Mouse (Mus musculus) heart, embryonic 13.5 days (tissue): ENCODE results near the gene Gnat2. TPM values are rescaled to one million over a fixed set of nuclear protein-coding genes. Genes with fewer than 3 reads are reported as not detected.

Experiments
- ATAC-seq: fragments of 200-750 bp; cut with Nextera tagmentation; 2 replicates; pipeline ENCODE4 v1.8.0; 2017; ENCODE audit warnings: moderate TSS enrichment; ENCODE audit not compliant: insufficient number of reproducible peaks, low FRiP score, low TSS enrichment; ENCODE audit errors: extremely low read depth
- H3K27ac ChIP-seq: fragments of 300-500 bp; sonication (generic); replicated peaks from 2 replicates; pipeline ENCODE4 v1.5.1; 2015; ENCODE audit warnings: moderate library complexity, mild to moderate bottlenecking, inconsistent platforms
- H3K27me3 ChIP-seq: fragments of 300-500 bp; sonication (generic); replicated peaks from 2 replicates; pipeline ENCODE4 v1.6.1; 2015; ENCODE audit warnings: mild to moderate bottlenecking, inconsistent platforms
- H3K36me3 ChIP-seq: fragments of 300-500 bp; sonication (generic); 2 replicates; pipeline ENCODE4 v1.6.1; 2015; ENCODE audit warnings: mild to moderate bottlenecking, inconsistent platforms
- H3K4me1 ChIP-seq: fragments of 300-500 bp; sonication (generic); 2 replicates; pipeline ENCODE4 v1.6.1; 2015; ENCODE audit warnings: inconsistent platforms
- H3K4me2 ChIP-seq: fragments of 300-500 bp; sonication (generic); 2 replicates; pipeline ENCODE4 v1.6.1; 2015; ENCODE audit warnings: inconsistent platforms, mild to moderate bottlenecking, moderate library complexity
- H3K4me3 ChIP-seq: fragments of 300-500 bp; sonication (generic); 2 replicates; pipeline ENCODE4 v1.5.1; 2015; ENCODE audit warnings: moderate library complexity, mild to moderate bottlenecking, inconsistent platforms
- H3K9ac ChIP-seq: fragments of 300-500 bp; sonication (generic); 2 replicates; pipeline ENCODE4 v1.6.1; 2015; ENCODE audit warnings: inconsistent platforms, mild to moderate bottlenecking, moderate library complexity
- H3K9me3 ChIP-seq: fragments of 300-500 bp; sonication (generic); 2 replicates; pipeline ENCODE4 v1.6.1; 2016; ENCODE audit warnings: inconsistent platforms
- WGBS: fragments of 180-500 bp; shearing (Covaris S2); methylation state at CpG from one replicate; pipeline ENCODE4 v1.1.7; 2015; ENCODE audit warnings: mixed read lengths; 5-methylcytosine and 5-hydroxymethylcytosine counted together
- polyA plus RNA-seq: library from polyadenylated mRNA; unstranded; fragments of >200 nt; fragmentation: Nextera tagmentation; extraction: Ambion mirVana; gene quantifications from 2 replicates; pipeline ENCODE4 v1.2.1, GENCODE M21; 2015

The Gnat2 gene
- 0.20 and 1.3 TPM in 2 replicates for polyA plus RNA-seq

DNA sequence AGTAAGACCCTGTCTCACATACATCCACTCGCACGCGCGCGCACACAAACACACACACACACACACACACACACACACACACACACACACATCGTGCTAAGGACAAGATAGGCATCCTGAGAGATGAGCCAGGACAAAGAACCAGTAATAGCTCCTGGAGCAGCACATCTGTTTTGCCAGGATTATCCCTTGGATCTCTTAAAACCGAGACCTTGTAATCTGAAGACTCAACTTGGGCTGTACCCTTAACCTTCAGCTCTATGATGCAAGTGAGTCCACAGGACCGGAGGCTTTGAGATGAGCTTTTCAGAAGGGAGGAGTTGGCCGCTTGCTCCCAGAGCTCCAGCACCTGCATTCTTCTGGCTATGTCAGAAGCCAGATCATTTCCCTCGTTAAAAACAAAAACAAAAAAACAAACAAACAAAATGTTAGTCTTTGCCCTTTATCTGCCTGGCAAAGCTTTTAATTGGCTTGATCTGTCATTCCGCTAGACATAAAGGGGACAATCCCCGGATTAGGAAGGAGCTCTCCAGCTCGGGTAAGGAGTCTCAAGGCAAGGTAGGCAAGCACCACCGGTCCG is at the start of gene Gnat2:
Gnat2 (plus strand) TSS at position 254 of the 580 bp plus-strand sequence.
- H3K9me3 ChIP-seq: no peaks in the 10 kb centered on the region
- H3K4me2 ChIP-seq: no peak within 1 kb of the TSS
- no peaks in the 10 kb centered on the region for H3K27me3 ChIP-seq
- H3K27ac ChIP-seq: no peak within 1 kb of the TSS
- ATAC-seq: no peak
- H3K36me3 ChIP-seq: no peaks in the 10 kb centered on the region
- H3K9ac ChIP-seq: no peak within 1 kb of the TSS
- peaks cover 35% of the 10 kb centered on the region for H3K4me1 ChIP-seq
- 74% methylated on average over 15 of the region's 15 CpGs for WGBS
- no peak within 1 kb of the TSS for H3K4me3 ChIP-seq

DNA sequence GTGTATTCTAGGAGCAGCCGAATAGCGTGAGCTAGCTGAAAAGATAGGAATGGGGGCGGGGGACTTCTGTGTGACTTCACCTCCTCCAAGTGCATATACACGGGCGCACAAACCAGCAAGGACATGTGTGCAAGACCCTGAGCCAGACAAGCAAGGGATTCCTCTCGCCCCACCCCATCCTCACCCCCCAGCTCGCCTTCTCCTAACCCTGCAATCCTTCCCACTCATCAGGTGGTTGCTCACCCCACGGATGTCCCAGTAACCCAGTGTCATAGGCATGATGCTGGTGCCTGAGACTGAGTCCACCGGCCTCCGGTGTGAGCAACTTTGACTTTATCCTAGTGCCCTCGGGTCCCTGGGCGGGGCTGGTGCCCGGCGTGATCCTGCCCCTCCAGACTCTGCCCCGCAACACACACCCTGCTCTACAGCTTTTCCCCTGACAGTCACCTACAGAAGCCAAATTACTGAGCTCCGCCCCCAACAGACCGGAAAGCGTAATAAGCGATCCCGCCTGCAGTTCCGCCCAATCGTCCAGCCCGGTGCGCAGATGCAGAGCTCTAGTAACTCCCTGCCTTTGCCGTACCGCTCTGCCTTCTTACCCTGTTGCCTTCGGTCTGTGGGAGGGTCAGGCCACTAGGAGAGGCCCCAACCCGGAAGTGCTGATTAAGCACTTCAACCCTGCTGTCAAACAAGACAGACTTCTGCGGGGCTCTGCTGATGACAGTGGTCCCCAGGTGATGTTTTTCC is 48.0 kb upstream of the Gnat2 start, which contains the start of gene Gstm4:
Gstm4 (minus strand) TSS at position 501 of the 747 bp plus-strand sequence.
- Histone ChIP-seq H3K9me3 (no peaks in the 10 kb centered on the region), H3K4me3 (peak within 1 kb of the TSS; percentile 65), H3K4me1 (peaks cover 10% of the 10 kb centered on the region), H3K36me3 (no peaks in the 10 kb centered on the region), H3K9ac (peak within 1 kb of the TSS; percentile 79), H3K4me2 (peak within 1 kb of the TSS; percentile 72), H3K27me3 (no peaks in the 10 kb centered on the region), H3K27ac (peak within 1 kb of the TSS; percentile 74)
- peak; percentile 85 for ATAC-seq
- WGBS: 4% methylated on average over 29 of the region's 29 CpGs

DNA sequence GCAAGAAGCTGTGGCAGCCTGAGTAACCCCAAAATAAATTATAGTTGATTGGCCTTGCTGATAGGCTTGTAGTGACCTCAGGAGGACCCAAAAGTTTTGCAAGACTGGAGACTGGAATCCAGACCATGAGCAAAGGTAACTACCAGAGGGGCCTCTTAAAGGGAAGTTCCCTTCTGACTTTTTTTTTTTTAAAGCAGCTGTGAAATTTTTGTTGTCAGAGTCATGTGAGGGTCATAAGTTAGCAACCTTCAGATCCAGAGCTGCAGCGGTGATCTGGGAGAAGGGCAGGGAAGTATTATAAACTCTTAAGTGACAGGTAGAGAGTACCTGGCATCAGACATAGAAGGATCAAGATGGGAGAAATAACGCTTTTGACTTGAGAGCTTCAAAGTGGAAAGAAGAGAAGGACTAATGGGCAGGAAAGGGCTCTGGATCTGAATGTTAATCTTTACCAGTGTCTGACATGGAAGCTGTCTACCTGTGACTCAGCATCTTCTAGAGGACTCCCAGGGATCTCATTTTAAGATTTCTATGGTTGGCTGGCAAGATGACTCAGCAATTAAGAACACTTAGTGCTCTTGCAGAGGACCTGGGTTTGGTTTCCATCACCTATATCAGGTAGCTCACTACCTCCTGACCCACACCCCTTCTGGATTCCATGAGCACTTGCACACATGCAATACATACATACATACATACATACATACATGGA is 45.5 kb upstream of the Gnat2 start:
- H3K36me3 ChIP-seq: no peaks in the 10 kb centered on the region
- H3K27ac ChIP-seq: no peak overlapping the region
- H3K9ac ChIP-seq: no peak overlapping the region
- no peak overlapping the region for H3K4me3 ChIP-seq
- H3K4me1 ChIP-seq: peaks cover 10% of the 10 kb centered on the region
- ATAC-seq: no peak
- H3K4me2 ChIP-seq: no peak overlapping the region
- H3K9me3 ChIP-seq: no peaks in the 10 kb centered on the region
- H3K27me3 ChIP-seq: no peaks in the 10 kb centered on the region
- WGBS: 80% methylated on average over 2 of the region's 2 CpGs

DNA sequence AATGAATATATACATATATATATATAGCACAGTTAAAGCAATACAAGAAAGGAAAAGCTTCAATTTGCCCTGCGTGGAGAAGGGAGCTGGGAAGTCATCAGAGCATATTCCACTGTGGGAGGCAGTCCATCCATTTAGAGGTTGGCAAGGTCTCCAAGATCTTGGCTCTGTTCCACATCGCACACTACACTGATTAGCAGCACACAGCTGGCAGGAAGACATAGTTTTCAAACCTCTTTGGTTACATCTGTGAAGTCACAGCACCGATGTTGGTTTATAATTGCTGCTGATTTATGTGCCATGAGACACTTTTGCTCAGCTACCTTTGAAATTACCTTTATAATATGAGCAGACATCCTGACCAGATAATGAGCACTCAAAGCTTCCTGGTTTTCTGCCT is 44.3 kb upstream of the Gnat2 start:
- H3K27ac ChIP-seq: no peak overlapping the region
- no peaks in the 10 kb centered on the region for H3K36me3 ChIP-seq
- no peak overlapping the region for H3K4me3 ChIP-seq
- H3K4me2 ChIP-seq: no peak overlapping the region
- no peak overlapping the region for H3K9ac ChIP-seq
- H3K27me3 ChIP-seq: no peaks in the 10 kb centered on the region
- WGBS: 52% methylated on average over 3 of the region's 3 CpGs
- no peaks in the 10 kb centered on the region for H3K9me3 ChIP-seq
- peaks cover 10% of the 10 kb centered on the region for H3K4me1 ChIP-seq
- no peak for ATAC-seq

DNA sequence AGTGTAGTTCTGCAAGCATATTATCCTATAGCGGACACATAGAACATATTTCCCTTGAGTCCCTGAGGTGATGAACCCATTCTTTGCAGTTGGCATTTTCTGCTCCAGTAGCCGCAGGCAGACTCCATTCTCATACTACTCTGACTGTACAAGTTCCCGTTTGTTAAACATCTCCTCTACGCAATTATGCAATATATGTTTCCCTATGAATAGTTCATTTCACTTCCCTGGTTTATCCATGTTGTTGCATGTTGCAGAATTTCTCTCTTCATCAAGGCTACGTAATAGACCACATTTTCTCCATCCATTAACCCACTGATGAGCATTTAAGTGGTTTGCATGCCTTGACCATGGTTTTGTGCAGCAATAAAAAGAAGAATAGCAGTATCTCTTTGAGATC is 42.1 kb upstream of the Gnat2 start:
- no peaks in the 10 kb centered on the region for H3K36me3 ChIP-seq
- no peaks in the 10 kb centered on the region for H3K9me3 ChIP-seq
- WGBS: 87% methylated on average over 5 of the region's 5 CpGs
- H3K27ac ChIP-seq: no peak overlapping the region
- H3K4me2 ChIP-seq: no peak overlapping the region
- no peaks in the 10 kb centered on the region for H3K4me1 ChIP-seq
- ATAC-seq: no peak
- 0 out of 2 replicates have a peak, but pooled peaks cover 3% of the 10 kb centered on the region for H3K27me3 ChIP-seq
- H3K4me3 ChIP-seq: no peak overlapping the region
- no peak overlapping the region for H3K9ac ChIP-seq

DNA sequence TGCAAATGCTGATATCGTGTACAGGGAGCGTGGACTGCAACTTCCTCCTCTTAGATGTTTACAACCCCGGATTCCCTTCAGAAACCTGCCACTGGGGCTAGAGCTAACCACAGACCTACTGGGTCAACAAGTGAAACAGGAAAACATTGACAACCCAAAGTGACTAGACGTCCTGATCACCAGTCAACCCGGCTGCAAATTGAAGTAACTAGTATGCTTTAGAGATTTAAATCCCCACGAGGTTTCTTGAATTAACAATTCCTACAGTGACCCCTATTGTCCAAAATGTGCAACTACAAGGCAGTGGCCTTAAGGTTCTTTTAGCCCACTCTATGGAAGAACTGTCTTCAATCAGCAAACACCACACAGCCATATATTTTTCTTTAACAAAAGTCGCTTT is 31.2 kb upstream of the Gnat2 start:
- H3K4me3 ChIP-seq: peak overlapping the region; percentile 19; the same call in 1 of the 2 replicates
- H3K9ac ChIP-seq: no peak overlapping the region
- H3K4me2 ChIP-seq: peak overlapping the region; percentile 60

DNA sequence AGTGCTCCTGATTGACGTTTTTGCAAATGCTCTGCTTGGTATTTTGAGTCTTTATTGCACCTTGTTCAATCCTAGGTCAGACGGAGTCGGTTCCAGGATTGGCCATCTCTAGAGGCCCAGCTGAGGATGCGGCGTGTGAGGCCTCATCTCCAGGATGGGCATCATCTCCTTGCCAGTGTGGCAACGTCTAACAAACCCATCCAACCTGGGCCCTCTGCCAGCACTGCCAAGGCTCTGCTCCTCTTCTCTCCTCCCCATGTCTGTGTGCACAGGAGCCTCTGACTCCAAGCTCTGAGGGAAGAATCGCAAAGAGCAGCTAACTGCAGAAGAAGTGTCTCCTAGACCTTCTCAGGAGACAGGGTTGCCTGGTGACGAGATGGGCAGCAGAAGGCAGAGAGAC is 29.9 kb upstream of the Gnat2 start:
- WGBS: 79% methylated on average over 8 of the region's 8 CpGs
- no peaks in the 10 kb centered on the region for H3K4me1 ChIP-seq
- ATAC-seq: no peak

More for the DNA sequence above, 31.2 kb upstream of the Gnat2 start:
- ATAC-seq: no peak
- 18% methylated on average over 7 of the region's 7 CpGs for WGBS
- Histone ChIP-seq H3K27me3 (no peaks in the 10 kb centered on the region), H3K36me3 (no peaks in the 10 kb centered on the region), H3K4me1 (no peaks in the 10 kb centered on the region), H3K9me3 (no peaks in the 10 kb centered on the region), H3K27ac (no peak overlapping the region)

DNA sequence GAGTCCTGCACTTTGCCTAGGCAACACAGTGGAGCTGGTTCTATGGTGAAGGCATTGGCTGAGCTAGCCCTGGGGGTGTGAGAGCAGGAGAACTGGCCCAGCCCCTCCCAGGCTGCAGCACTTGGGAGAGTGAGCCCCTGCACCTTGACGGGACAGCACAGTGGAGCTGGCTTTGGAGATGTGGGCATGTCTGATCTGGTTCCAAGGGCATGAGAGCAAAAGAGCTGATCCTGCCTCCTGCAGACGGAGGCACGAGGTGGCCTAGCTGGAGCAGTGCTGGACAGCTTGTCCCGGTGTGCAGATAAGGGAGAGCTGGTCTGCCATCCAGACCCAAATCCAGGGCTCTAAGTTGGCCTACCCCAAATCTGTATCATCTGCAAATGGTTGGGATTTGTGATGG is 27.9 kb upstream of the Gnat2 start:
- no peak overlapping the region for H3K4me2 ChIP-seq
- no peak for ATAC-seq
- H3K9ac ChIP-seq: no peak overlapping the region
- 47% methylated on average over 4 of the region's 4 CpGs for WGBS
- H3K9me3 ChIP-seq: no peaks in the 10 kb centered on the region
- H3K27me3 ChIP-seq: no peaks in the 10 kb centered on the region
- peaks cover 14% of the 10 kb centered on the region for H3K4me1 ChIP-seq
- H3K4me3 ChIP-seq: no peak overlapping the region
- H3K27ac ChIP-seq: no peak overlapping the region
- no peaks in the 10 kb centered on the region for H3K36me3 ChIP-seq

More for the DNA sequence above, 29.9 kb upstream of the Gnat2 start:
- no peak overlapping the region for H3K9ac ChIP-seq
- no peak overlapping the region for H3K4me3 ChIP-seq
- H3K4me2 ChIP-seq: no peak overlapping the region
- H3K9me3 ChIP-seq: no peaks in the 10 kb centered on the region
- no peaks in the 10 kb centered on the region for H3K36me3 ChIP-seq
- H3K27ac ChIP-seq: no peak overlapping the region
- no peaks in the 10 kb centered on the region for H3K27me3 ChIP-seq

DNA sequence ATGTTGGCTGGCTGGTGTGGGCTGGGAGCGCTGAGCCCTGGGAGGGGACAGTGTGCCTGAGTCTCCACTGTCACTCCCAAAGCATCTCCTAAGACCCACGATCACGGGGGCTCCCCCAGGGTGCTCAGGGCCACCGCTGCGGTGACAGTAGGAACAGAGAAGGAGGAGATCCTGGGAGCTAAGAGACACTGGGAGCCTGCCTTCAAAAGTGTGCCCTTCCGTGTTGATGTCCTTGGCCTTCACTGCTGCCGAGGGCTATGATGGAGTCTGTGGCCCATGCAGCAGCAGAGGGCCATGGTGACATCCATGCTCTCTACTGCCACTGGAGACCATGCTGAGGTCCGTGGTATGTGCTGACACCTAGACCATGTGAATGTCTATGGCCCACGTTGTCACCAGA is 27.0 kb upstream of the Gnat2 start:
- Histone ChIP-seq H3K27ac (no peak overlapping the region), H3K4me1 (peaks cover 19% of the 10 kb centered on the region), H3K9me3 (no peaks in the 10 kb centered on the region), H3K27me3 (no peaks in the 10 kb centered on the region), H3K4me2 (no peak overlapping the region), H3K4me3 (no peak overlapping the region), H3K9ac (no peak overlapping the region), H3K36me3 (no peaks in the 10 kb centered on the region)
- WGBS: 75% methylated on average over 9 of the region's 9 CpGs
- no peak for ATAC-seq

DNA sequence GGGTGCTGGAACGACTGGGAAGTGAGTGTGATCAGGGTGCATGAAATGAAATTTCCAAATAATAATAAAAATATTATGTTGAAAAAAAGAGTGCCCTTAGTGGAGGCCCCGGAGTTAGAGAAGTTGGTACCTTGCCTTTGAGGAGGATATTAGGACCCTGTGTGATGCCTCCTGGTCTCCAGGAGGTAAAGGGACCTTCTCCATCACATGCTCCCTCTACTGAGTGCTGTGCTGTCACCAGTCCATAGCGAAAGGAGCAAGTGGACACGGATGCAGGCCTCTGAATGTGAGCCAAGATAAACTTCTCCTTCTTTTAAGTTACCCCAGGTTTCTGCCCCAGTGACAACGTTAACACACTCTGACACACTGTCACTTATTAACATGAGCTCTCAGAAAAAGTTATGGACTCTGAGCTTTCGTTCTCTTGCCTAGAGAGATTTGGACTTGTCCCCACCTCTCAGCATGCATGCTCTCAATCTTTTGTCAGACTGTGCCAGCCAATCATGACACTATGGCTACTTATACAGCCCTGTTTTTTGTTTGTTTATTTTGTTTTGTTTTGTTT is 25.1 kb upstream of the Gnat2 start:
- no peak overlapping the region for H3K9ac ChIP-seq
- 66% methylated on average over 6 of the region's 6 CpGs for WGBS
- no peak overlapping the region for H3K4me2 ChIP-seq
- H3K9me3 ChIP-seq: no peaks in the 10 kb centered on the region
- peaks cover 19% of the 10 kb centered on the region for H3K4me1 ChIP-seq
- H3K4me3 ChIP-seq: no peak overlapping the region
- H3K36me3 ChIP-seq: peaks cover 9% of the 10 kb centered on the region
- no peak for ATAC-seq
- no peak overlapping the region for H3K27ac ChIP-seq
- no peaks in the 10 kb centered on the region for H3K27me3 ChIP-seq

DNA sequence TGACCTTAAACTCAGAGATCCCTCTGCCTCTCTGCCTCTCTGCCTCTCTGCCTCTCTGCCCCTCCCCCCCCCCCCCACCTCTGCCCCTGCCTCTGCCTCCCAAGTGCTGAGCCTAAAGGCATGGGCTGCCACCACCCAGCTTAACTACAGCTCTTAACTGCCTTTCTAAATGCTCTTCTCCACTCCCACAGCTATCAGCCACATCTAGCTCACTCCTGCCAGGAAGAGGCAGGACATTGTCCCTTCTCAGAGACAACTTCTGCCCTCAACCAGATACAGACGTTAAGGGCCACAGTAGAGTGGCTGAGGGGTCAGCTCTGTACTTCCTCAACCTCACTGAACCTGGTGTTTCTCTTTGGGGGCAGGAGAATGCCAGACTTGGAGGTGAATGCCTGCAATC is 23.8 kb upstream of the Gnat2 start:
- ATAC-seq: no peak
- peak overlapping the region; percentile 52; the same call in 1 of the 2 replicates for H3K4me2 ChIP-seq
- H3K36me3 ChIP-seq: peaks cover 20% of the 10 kb centered on the region
- H3K27ac ChIP-seq: no peak overlapping the region
- no peaks in the 10 kb centered on the region for H3K27me3 ChIP-seq
- H3K9me3 ChIP-seq: no peaks in the 10 kb centered on the region
- WGBS: 9% methylated on average over 1 of the region's 1 CpGs
- no peak overlapping the region for H3K9ac ChIP-seq
- H3K4me1 ChIP-seq: peaks cover 19% of the 10 kb centered on the region
- H3K4me3 ChIP-seq: no peak overlapping the region
